Mouse (Mus musculus): Measurements from ENCODE around the gene Dnajc7. TPM values are rescaled to one million over a fixed set of nuclear protein-coding genes. Genes with fewer than 3 reads are reported as not detected.
"Not testable (repeated sequence)": the region's sequence is repeated elsewhere in the genome, so short reads cannot be mapped to it uniquely, and the experiment has no call there.

Gene Dnajc7
- polyA plus RNA-seq, 1 experiment from 2014 or later: 295 TPM

GRCm38 (mm10) chr11:100595533-100595932 is 24.4 kb downstream of the Dnajc7 start:
- Histone ChIP-seq H3K4me3 (no peak overlapping the region), H3K9me3 (no peaks in the 10 kb centered on the region), H3K4me1 (no peaks in the 10 kb centered on the region), H3K27me3 (no peaks in the 10 kb centered on the region), H3K27ac (replicated peaks) (no peak overlapping the region), H3K9ac (replicated peaks) (no peak overlapping the region), H3K4me2 (replicated peaks) (no peak overlapping the region), H3K36me3 (peaks cover 95% of the 10 kb centered on the region)
- 83% methylated on average over 4 of the region's 4 CpGs for WGBS
- ATAC-seq (replicated peaks): no peak

GRCm38 (mm10) chr11:100594608-100595007 is 25.4 kb downstream of the Dnajc7 start:
- ATAC-seq (replicated peaks): no peak
- 92% methylated on average over 7 of the region's 7 CpGs for WGBS

GRCm38 (mm10) chr11:100592346-100593046 is 27.5 kb downstream of the Dnajc7 start:
- no peak overlapping the region for H3K27ac ChIP-seq (replicated peaks)
- no peak overlapping the region for H3K4me3 ChIP-seq
- H3K4me1 ChIP-seq: no peaks in the 10 kb centered on the region
- H3K4me2 ChIP-seq (replicated peaks): no peak overlapping the region
- no peaks in the 10 kb centered on the region for H3K27me3 ChIP-seq
- no peak overlapping the region for H3K9ac ChIP-seq (replicated peaks)
- H3K36me3 ChIP-seq: peaks cover 94% of the 10 kb centered on the region
- no peak for ATAC-seq (replicated peaks)
- 91% methylated on average over 11 of the region's 11 CpGs for WGBS
- no peaks in the 10 kb centered on the region for H3K9me3 ChIP-seq

More at GRCm38 (mm10) chr11:100594608-100595007, 25.4 kb downstream of the Dnajc7 start:
- H3K36me3 ChIP-seq: peaks cover 94% of the 10 kb centered on the region
- H3K4me1 ChIP-seq: no peaks in the 10 kb centered on the region
- H3K27me3 ChIP-seq: no peaks in the 10 kb centered on the region
- no peak overlapping the region for H3K4me2 ChIP-seq (replicated peaks)
- H3K9me3 ChIP-seq: no peaks in the 10 kb centered on the region
- H3K4me3 ChIP-seq: no peak overlapping the region
- H3K27ac ChIP-seq (replicated peaks): no peak overlapping the region
- no peak overlapping the region for H3K9ac ChIP-seq (replicated peaks)

- no peak overlapping the region for H3K27ac ChIP-seq (replicated peaks)
- no peaks in the 10 kb centered on the region for H3K27me3 ChIP-seq
- no peak for ATAC-seq (replicated peaks)
- no peak overlapping the region for H3K4me3 ChIP-seq
- H3K36me3 ChIP-seq: peaks cover 94% of the 10 kb centered on the region
- no peak overlapping the region for H3K4me2 ChIP-seq (replicated peaks)
- no peaks in the 10 kb centered on the region for H3K9me3 ChIP-seq
- WGBS: 95% methylated on average over 2 of the region's 2 CpGs
- H3K4me1 ChIP-seq: no peaks in the 10 kb centered on the region
- no peak overlapping the region for H3K9ac ChIP-seq (replicated peaks)
Measured at GRCm38 (mm10) chr11:100588462-100588861, 31.5 kb downstream of the Dnajc7 start.

- 93% methylated on average over 3 of the region's 3 CpGs for WGBS
- peaks cover 88% of the 10 kb centered on the region for H3K36me3 ChIP-seq
- no peaks in the 10 kb centered on the region for H3K27me3 ChIP-seq
- H3K4me3 ChIP-seq: no peak overlapping the region
- no peak overlapping the region for H3K9ac ChIP-seq (replicated peaks)
- H3K9me3 ChIP-seq: no peaks in the 10 kb centered on the region
- no peak overlapping the region for H3K4me2 ChIP-seq (replicated peaks)
- ATAC-seq (replicated peaks): no peak
- H3K4me1 ChIP-seq: no peaks in the 10 kb centered on the region
- no peak overlapping the region for H3K27ac ChIP-seq (replicated peaks)
Measured at GRCm38 (mm10) chr11:100585148-100585547, 34.8 kb downstream of the Dnajc7 start.

- Histone ChIP-seq H3K27ac (replicated peaks) (no peak overlapping the region), H3K9me3 (no peaks in the 10 kb centered on the region), H3K4me3 (no peak overlapping the region), H3K9ac (replicated peaks) (no peak overlapping the region), H3K4me1 (no peaks in the 10 kb centered on the region), H3K4me2 (replicated peaks) (no peak overlapping the region), H3K36me3 (peaks cover 88% of the 10 kb centered on the region), H3K27me3 (no peaks in the 10 kb centered on the region)
- ATAC-seq (replicated peaks): no peak
- WGBS: 90% methylated on average over 7 of the region's 7 CpGs
Measured at GRCm38 (mm10) chr11:100584561-100584961, 35.4 kb downstream of the Dnajc7 start.

GRCm38 (mm10) chr11:100582836-100583235 is 37.1 kb downstream of the Dnajc7 start:
- Histone ChIP-seq H3K4me1 (no peaks in the 10 kb centered on the region), H3K9ac (replicated peaks) (no peak overlapping the region), H3K36me3 (peaks cover 76% of the 10 kb centered on the region), H3K27me3 (no peaks in the 10 kb centered on the region), H3K27ac (replicated peaks) (no peak overlapping the region), H3K4me2 (replicated peaks) (no peak overlapping the region), H3K4me3 (no peak overlapping the region), H3K9me3 (no peaks in the 10 kb centered on the region)
- ATAC-seq (replicated peaks): no peak
- WGBS: 100% methylated on average over 2 of the region's 2 CpGs

GRCm38 (mm10) chr11:100582413-100582812 is 37.6 kb downstream of the Dnajc7 start:
- H3K36me3 ChIP-seq: peaks cover 72% of the 10 kb centered on the region
- H3K4me3 ChIP-seq; H3K4me1 ChIP-seq; H3K27me3 ChIP-seq; H3K4me2 ChIP-seq (replicated peaks); H3K9ac ChIP-seq (replicated peaks); H3K9me3 ChIP-seq; ATAC-seq (replicated peaks); H3K27ac ChIP-seq (replicated peaks): not testable (repeated sequence)
- WGBS: 100% methylated on average over 1 of the region's 1 CpGs

GRCm38 (mm10) chr11:100581756-100582155 is 38.2 kb downstream of the Dnajc7 start:
- 0 out of 2 replicates have a peak overlapping the region, but pooled peaks have one; percentile 23 for H3K27ac ChIP-seq (replicated peaks)
- H3K27me3 ChIP-seq: no peaks in the 10 kb centered on the region
- H3K9ac ChIP-seq (replicated peaks): no peak overlapping the region
- WGBS: 35% methylated on average over 4 of the region's 4 CpGs
- no peak overlapping the region for H3K4me3 ChIP-seq
- no peaks in the 10 kb centered on the region for H3K4me1 ChIP-seq
- H3K9me3 ChIP-seq: no peaks in the 10 kb centered on the region
- peaks cover 66% of the 10 kb centered on the region for H3K36me3 ChIP-seq
- H3K4me2 ChIP-seq (replicated peaks): no peak overlapping the region
- no peak for ATAC-seq (replicated peaks)

GRCm38 (mm10) chr11:100580275-100580674 is 39.7 kb downstream of the Dnajc7 start:
- H3K9me3 ChIP-seq: no peaks in the 10 kb centered on the region
- no peak overlapping the region for H3K9ac ChIP-seq (replicated peaks)
- peaks cover 6% of the 10 kb centered on the region for H3K4me1 ChIP-seq
- ATAC-seq (replicated peaks): no peak
- 93% methylated on average over 13 of the region's 13 CpGs for WGBS
- H3K27me3 ChIP-seq: no peaks in the 10 kb centered on the region
- peaks cover 51% of the 10 kb centered on the region for H3K36me3 ChIP-seq
- H3K4me2 ChIP-seq (replicated peaks): no peak overlapping the region
- no peak overlapping the region for H3K27ac ChIP-seq (replicated peaks)
- no peak overlapping the region for H3K4me3 ChIP-seq

- Histone ChIP-seq H3K4me2 (replicated peaks) (no peak overlapping the region), H3K9ac (replicated peaks) (no peak overlapping the region), H3K9me3 (no peaks in the 10 kb centered on the region), H3K4me1 (peaks cover 14% of the 10 kb centered on the region), H3K36me3 (peaks cover 43% of the 10 kb centered on the region), H3K27me3 (no peaks in the 10 kb centered on the region), H3K27ac (replicated peaks) (no peak overlapping the region), H3K4me3 (no peak overlapping the region)
- 94% methylated on average over 9 of the region's 9 CpGs for WGBS
- no peak for ATAC-seq (replicated peaks)
Measured at GRCm38 (mm10) chr11:100579116-100579799, 40.7 kb downstream of the Dnajc7 start.

GRCm38 (mm10) chr11:100577852-100578599 is 41.9 kb downstream of the Dnajc7 start:
- no peak overlapping the region for H3K9ac ChIP-seq (replicated peaks)
- ATAC-seq (replicated peaks): no peak
- 80% methylated on average over 8 of the region's 8 CpGs for WGBS
- H3K9me3 ChIP-seq: no peaks in the 10 kb centered on the region
- H3K27ac ChIP-seq (replicated peaks): no peak overlapping the region
- peaks cover 14% of the 10 kb centered on the region for H3K4me1 ChIP-seq
- no peak overlapping the region for H3K4me3 ChIP-seq
- peaks cover 30% of the 10 kb centered on the region for H3K36me3 ChIP-seq
- H3K27me3 ChIP-seq: no peaks in the 10 kb centered on the region
- no peak overlapping the region for H3K4me2 ChIP-seq (replicated peaks)

Measured in forebrain, embryonic 15.5 days (tissue).